Mouse (Mus musculus): ENCODE measurements around the gene Slc9a8. TPM values are rescaled to one million over a fixed set of nuclear protein-coding genes. Genes with fewer than 3 reads are reported as not detected.
"Not testable (repeated sequence)": the region's sequence is repeated elsewhere in the genome, so short reads cannot be mapped to it uniquely, and the experiment has no call there.

The Slc9a8 gene
- polyA plus RNA-seq, 1 experiment from 2014 or later: 9.8 TPM

DNA sequence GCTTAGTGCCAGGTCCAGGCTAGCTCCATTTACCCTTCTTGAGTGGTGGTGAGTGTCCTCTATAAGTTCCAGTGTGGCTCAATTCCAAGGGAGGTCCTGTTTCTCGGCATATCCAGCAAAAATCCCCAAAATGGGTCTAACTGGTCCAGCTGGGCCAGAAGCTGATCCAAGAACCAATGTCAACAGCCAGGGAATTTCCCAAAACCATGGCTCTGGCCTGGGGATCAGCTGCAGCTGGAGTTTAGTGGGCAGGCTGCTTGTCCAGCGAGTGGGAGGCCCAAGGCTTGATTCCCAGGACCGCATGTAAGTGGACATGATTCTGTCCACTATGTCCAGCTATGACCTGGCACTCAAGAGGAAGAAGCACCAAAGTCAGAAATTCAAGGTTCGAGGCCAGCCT lies 35.1 kb upstream of the Slc9a8 start:
- no peaks in the 10 kb centered on the region for H3K9me3 ChIP-seq (ENCODE audit: low read length)
- no peak overlapping the region for H3K4me2 ChIP-seq (replicated peaks; ENCODE audit: low read depth, low read length)
- no peak overlapping the region for H3K27ac ChIP-seq (ENCODE audit: low read length)
- no peak for DNase-seq (ENCODE audit: low spot score)
- no peak for TF ChIP-seq EP300 (IDR thresholded peaks at IDR 0.05)
- no peaks in the 10 kb centered on the region for H3K4me1 ChIP-seq (ENCODE audit: insufficient read depth, low read depth, low read length)
- H3K27me3 ChIP-seq (replicated peaks; ENCODE audit: insufficient read depth, low read length): no peaks in the 10 kb centered on the region; the same call in 1 of the 2 replicates
- no peak overlapping the region for H3K9ac ChIP-seq (replicated peaks; ENCODE audit: low read depth)
- H3K4me3 ChIP-seq (ENCODE audit: low read depth, low read length): no peak overlapping the region
- WGBS: 81% methylated on average over 4 of the region's 4 CpGs
- no peak for ATAC-seq
- no peaks in the 10 kb centered on the region for H3K36me3 ChIP-seq (ENCODE audit: insufficient read depth, low read length)

DNA sequence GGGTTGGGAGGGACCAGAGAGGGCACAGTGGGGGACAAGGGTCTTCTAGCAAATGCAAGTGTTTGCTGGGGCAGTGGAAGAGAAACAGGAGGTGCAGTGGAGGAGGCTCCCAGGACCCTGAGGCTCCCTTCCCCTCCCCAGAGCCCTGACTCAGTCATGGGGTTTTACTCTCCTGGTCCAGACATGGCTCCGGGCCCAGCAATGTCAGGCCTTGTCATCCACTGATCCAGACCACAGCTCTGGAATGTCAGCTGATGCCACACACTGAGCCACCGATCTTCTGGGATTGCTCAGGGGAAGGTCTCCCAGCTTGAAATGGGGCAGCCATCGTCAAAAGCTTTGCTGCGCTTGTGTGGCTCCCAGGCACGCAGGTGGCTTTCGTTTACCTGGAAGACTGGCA lies 34.5 kb upstream of the Slc9a8 start:
- ATAC-seq: no peak
- no peak for DNase-seq (ENCODE audit: low spot score)
- Histone ChIP-seq H3K9me3 (ENCODE audit: low read length) (no peaks in the 10 kb centered on the region), H3K4me3 (ENCODE audit: low read depth, low read length) (no peak overlapping the region), H3K4me2 (replicated peaks; ENCODE audit: low read depth, low read length) (no peak overlapping the region), H3K27me3 (replicated peaks; ENCODE audit: insufficient read depth, low read length) (no peaks in the 10 kb centered on the region; the same call in 1 of the 2 replicates), H3K36me3 (ENCODE audit: insufficient read depth, low read length) (no peaks in the 10 kb centered on the region), H3K4me1 (ENCODE audit: insufficient read depth, low read depth, low read length) (no peaks in the 10 kb centered on the region), H3K9ac (replicated peaks; ENCODE audit: low read depth) (no peak overlapping the region), H3K27ac (ENCODE audit: low read length) (no peak overlapping the region)
- WGBS: 76% methylated on average over 6 of the region's 6 CpGs
- TF ChIP-seq CTCF (IDR thresholded peaks at IDR 0.05): no peak
- no peak for TF ChIP-seq EP300 (IDR thresholded peaks at IDR 0.05)

DNA sequence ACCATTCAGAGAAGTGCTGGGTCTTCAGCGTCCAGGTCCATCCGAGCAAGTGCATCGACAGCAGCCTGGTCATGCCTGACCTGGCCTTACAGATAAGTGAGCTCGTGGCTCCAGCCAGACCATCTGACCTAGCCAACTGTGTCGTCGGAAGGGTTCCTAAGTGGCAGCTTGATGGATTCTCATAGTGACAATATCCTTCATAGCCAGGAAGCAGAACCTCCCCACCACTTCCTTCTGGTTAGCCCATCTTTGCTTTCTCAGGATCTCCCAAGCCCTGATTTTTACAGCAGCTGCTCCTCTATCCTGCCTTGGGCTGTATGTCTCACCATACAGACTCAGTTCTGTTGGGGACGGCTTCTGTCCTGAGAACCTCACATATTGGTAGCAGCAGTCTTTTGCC lies 27.1 kb upstream of the Slc9a8 start:
- Histone ChIP-seq H3K4me1 (ENCODE audit: insufficient read depth, low read depth, low read length) (no peaks in the 10 kb centered on the region), H3K27me3 (replicated peaks; ENCODE audit: insufficient read depth, low read length) (no peaks in the 10 kb centered on the region), H3K9me3 (ENCODE audit: low read length) (no peaks in the 10 kb centered on the region), H3K9ac (replicated peaks; ENCODE audit: low read depth) (no peak overlapping the region), H3K27ac (ENCODE audit: low read length) (no peak overlapping the region), H3K4me3 (ENCODE audit: low read depth, low read length) (no peak overlapping the region), H3K36me3 (ENCODE audit: insufficient read depth, low read length) (no peaks in the 10 kb centered on the region), H3K4me2 (replicated peaks; ENCODE audit: low read depth, low read length) (no peak overlapping the region)
- TF ChIP-seq EP300 (IDR thresholded peaks at IDR 0.05) (no peak), CTCF (IDR thresholded peaks at IDR 0.05) (no peak)
- ATAC-seq (no peak), DNase-seq (ENCODE audit: low spot score) (no peak)
- 55% methylated on average over 7 of the region's 7 CpGs for WGBS

DNA sequence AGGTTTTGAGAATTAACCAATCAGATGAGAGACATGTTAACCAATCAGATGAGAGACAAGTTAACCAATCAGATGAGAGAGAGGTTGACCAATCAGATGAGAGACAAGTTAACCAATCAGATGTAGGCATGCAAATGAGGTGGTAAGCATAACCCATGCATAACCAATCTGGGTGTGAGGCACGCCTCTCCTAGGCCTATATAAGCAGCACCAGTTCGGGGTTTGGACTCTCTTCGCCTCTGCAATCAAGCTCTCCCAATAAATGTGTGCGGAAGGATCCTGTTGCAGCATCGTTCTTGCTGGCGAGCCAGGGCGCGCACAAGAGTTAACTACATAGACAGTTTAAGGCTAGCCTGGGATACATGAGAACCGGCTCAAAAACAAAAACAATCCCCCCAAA lies 25.1 kb upstream of the Slc9a8 start:
- not testable (repeated sequence) for ATAC-seq; H3K4me3 ChIP-seq (ENCODE audit: low read depth, low read length); H3K4me1 ChIP-seq (ENCODE audit: insufficient read depth, low read depth, low read length); H3K27ac ChIP-seq (ENCODE audit: low read length); H3K36me3 ChIP-seq (ENCODE audit: insufficient read depth, low read length); H3K9ac ChIP-seq (replicated peaks; ENCODE audit: low read depth); H3K4me2 ChIP-seq (replicated peaks; ENCODE audit: low read depth, low read length); DNase-seq (ENCODE audit: low spot score); H3K9me3 ChIP-seq (ENCODE audit: low read length); H3K27me3 ChIP-seq (replicated peaks; ENCODE audit: insufficient read depth, low read length)
- WGBS: 95% methylated on average over 9 of the region's 9 CpGs

DNA sequence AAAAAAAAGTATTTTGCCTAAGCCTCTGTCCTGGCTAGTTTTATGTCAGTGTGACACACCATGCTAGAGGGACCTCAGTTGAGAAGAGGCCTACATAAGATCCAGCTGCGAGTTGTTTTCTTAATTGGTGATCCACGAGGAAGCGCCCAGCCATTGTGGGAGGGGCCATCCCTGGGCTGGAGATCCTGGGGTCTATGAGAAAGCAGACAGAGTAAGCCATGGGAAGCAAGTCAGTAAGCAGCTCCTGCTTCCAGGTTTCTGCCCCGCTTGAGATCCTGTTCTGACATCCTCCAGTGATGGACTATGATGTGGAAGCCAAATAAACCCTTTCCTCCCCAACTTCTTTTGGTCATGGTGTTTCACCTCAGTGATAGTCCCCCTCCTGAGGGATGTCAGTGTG lies 22.5 kb upstream of the Slc9a8 start:
- H3K9me3 ChIP-seq (ENCODE audit: low read length): no peaks in the 10 kb centered on the region
- H3K4me3 ChIP-seq (ENCODE audit: low read depth, low read length): no peak overlapping the region
- DNase-seq (ENCODE audit: low spot score) (no peak), ATAC-seq (no peak)
- no peak for TF ChIP-seq CTCF (IDR thresholded peaks at IDR 0.05)
- TF ChIP-seq EP300 (IDR thresholded peaks at IDR 0.05): no peak
- no peak overlapping the region for H3K4me2 ChIP-seq (replicated peaks; ENCODE audit: low read depth, low read length)
- H3K27ac ChIP-seq (ENCODE audit: low read length): no peak overlapping the region
- no peaks in the 10 kb centered on the region for H3K4me1 ChIP-seq (ENCODE audit: insufficient read depth, low read depth, low read length)
- 52% methylated on average over 4 of the region's 4 CpGs for WGBS
- H3K9ac ChIP-seq (replicated peaks; ENCODE audit: low read depth): no peak overlapping the region
- H3K27me3 ChIP-seq (replicated peaks; ENCODE audit: insufficient read depth, low read length): no peaks in the 10 kb centered on the region
- no peaks in the 10 kb centered on the region for H3K36me3 ChIP-seq (ENCODE audit: insufficient read depth, low read length)

DNA sequence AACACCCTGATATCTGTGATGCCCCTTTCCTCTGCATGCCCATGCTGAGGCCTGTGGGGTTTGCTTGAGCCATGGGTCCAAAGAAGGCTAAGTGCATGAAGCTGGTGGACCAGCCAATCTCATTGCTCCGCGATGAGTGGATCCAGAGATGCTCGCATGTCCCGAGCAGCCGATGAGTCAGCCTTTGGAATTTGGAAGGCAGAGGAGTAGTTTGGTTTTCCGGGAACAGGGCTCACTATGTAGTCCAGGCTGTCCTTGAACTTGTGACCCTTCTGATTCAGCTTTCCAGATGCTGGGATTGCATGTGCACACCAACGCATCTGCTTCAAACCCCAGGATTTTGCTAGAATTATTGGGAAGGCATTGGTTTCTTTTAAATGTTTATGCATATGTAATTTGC lies 21.9 kb upstream of the Slc9a8 start:
- H3K27ac ChIP-seq (ENCODE audit: low read length): no peak overlapping the region
- 74% methylated on average over 7 of the region's 7 CpGs for WGBS
- H3K9ac ChIP-seq (replicated peaks; ENCODE audit: low read depth): no peak overlapping the region
- no peaks in the 10 kb centered on the region for H3K27me3 ChIP-seq (replicated peaks; ENCODE audit: insufficient read depth, low read length)
- no peaks in the 10 kb centered on the region for H3K9me3 ChIP-seq (ENCODE audit: low read length)
- no peaks in the 10 kb centered on the region for H3K36me3 ChIP-seq (ENCODE audit: insufficient read depth, low read length)
- TF ChIP-seq EP300 (IDR thresholded peaks at IDR 0.05) (no peak), CTCF (IDR thresholded peaks at IDR 0.05) (no peak)
- DNase-seq (ENCODE audit: low spot score) (no peak), ATAC-seq (no peak)
- H3K4me2 ChIP-seq (replicated peaks; ENCODE audit: low read depth, low read length): no peak overlapping the region
- H3K4me3 ChIP-seq (ENCODE audit: low read depth, low read length): no peak overlapping the region
- H3K4me1 ChIP-seq (ENCODE audit: insufficient read depth, low read depth, low read length): no peaks in the 10 kb centered on the region

DNA sequence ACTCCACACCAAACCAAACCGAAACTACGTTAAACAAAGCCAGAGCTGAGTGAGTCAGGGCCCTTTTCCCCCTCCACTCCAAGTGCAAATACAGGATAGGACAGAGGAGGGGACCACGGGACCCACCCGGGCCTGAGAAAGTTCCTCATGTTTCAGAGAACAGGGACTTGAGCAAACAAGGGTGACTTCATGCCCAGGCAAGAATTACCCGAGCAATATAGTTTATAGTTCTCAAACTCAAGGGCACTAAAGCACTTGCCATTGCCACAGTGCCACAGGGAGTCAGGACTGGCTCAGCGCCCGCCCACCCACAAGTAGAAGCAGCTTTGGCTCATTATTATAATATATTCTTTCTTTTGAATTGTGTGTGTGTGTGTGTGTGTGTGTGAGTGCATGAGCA lies 18.4 kb upstream of the Slc9a8 start:
- ATAC-seq (peak; percentile 93), DNase-seq (ENCODE audit: low spot score) (peak; percentile 85)
- H3K9me3 ChIP-seq (ENCODE audit: low read length): no peaks in the 10 kb centered on the region
- peak overlapping the region; percentile 34 for H3K4me2 ChIP-seq (replicated peaks; ENCODE audit: low read depth, low read length)
- H3K27me3 ChIP-seq (replicated peaks; ENCODE audit: insufficient read depth, low read length): no peaks in the 10 kb centered on the region
- peak overlapping the region; percentile 14; the same call in 1 of the 2 replicates for H3K4me3 ChIP-seq (ENCODE audit: low read depth, low read length)
- peak overlapping the region; percentile 76 for H3K27ac ChIP-seq (ENCODE audit: low read length)
- TF ChIP-seq CTCF (IDR thresholded peaks at IDR 0.05) (no peak), EP300 (IDR thresholded peaks at IDR 0.05) (peak; percentile 30; the same call in 1 of the 2 replicates)
- H3K9ac ChIP-seq (replicated peaks; ENCODE audit: low read depth): no peak overlapping the region
- H3K4me1 ChIP-seq (ENCODE audit: insufficient read depth, low read depth, low read length): no peaks in the 10 kb centered on the region
- WGBS: 44% methylated on average over 7 of the region's 7 CpGs
- H3K36me3 ChIP-seq (ENCODE audit: insufficient read depth, low read length): no peaks in the 10 kb centered on the region
